Comparison of ENCODE assay signal across 8 mouse cellular contexts in genomic region chr10:31609066-31609961, GRCm38 (mm10). TPM values are rescaled to one million over a fixed set of nuclear protein-coding genes. Genes with fewer than 3 reads are reported as not detected.
DNase-seq lines count a peak whose midpoint lies in the region; ATAC-seq lines count a peak whose summit lies in the region.

Rnf217 (minus strand) TSS chr10:31609184.

- no peaks in the 10 kb centered on the region for H3K9me3 ChIP-seq in embryonic facial prominence, embryonic 15.5 days (replicated peaks)
- H3K9me3 ChIP-seq in heart, embryonic 11.5 days (replicated peaks; ENCODE audit: control insufficient read depth, low read length) = no peaks in the 10 kb centered on the region
- no peaks in the 10 kb centered on the region for H3K9me3 ChIP-seq in kidney, embryonic 15.5 days (replicated peaks)
- H3K9me3 ChIP-seq in limb, embryonic 15.5 days = no peaks in the 10 kb centered on the region
- H3K9me3 ChIP-seq in midbrain, embryonic 14.5 days (ENCODE audit: control insufficient read depth, low read length) = no peaks in the 10 kb centered on the region

- peaks cover 30% of the 10 kb centered on the region for H3K4me1 ChIP-seq in embryonic facial prominence, embryonic 15.5 days
- H3K4me1 ChIP-seq in heart, embryonic 11.5 days (ENCODE audit: control insufficient read depth, insufficient read depth, low read length) = 0 out of 2 replicates have a peak, but pooled peaks cover 9% of the 10 kb centered on the region
- H3K4me1 ChIP-seq in kidney, embryonic 15.5 days = peaks cover 30% of the 10 kb centered on the region
- H3K4me1 ChIP-seq in limb, embryonic 15.5 days = peaks cover 31% of the 10 kb centered on the region
- peaks cover 30% of the 10 kb centered on the region for H3K4me1 ChIP-seq in midbrain, embryonic 14.5 days (ENCODE audit: control insufficient read depth, insufficient read depth, low read length)

- no peaks in the 10 kb centered on the region for H3K36me3 ChIP-seq in embryonic facial prominence, embryonic 15.5 days
- H3K36me3 ChIP-seq in heart, embryonic 11.5 days (ENCODE audit: control insufficient read depth, insufficient read depth, low read length) = no peaks in the 10 kb centered on the region
- H3K36me3 ChIP-seq in kidney, embryonic 15.5 days = no peaks in the 10 kb centered on the region
- H3K36me3 ChIP-seq in limb, embryonic 15.5 days = no peaks in the 10 kb centered on the region
- H3K36me3 ChIP-seq in midbrain, embryonic 14.5 days (ENCODE audit: control insufficient read depth, insufficient read depth, low read length) = no peaks in the 10 kb centered on the region

- H3K27ac ChIP-seq in embryonic facial prominence, embryonic 15.5 days (replicated peaks) = peak within 1 kb of the TSS; percentile 86
- H3K27ac ChIP-seq in heart, embryonic 11.5 days (ENCODE audit: low read depth, low read length) = peak within 1 kb of the TSS; percentile 82
- peak within 1 kb of the TSS; percentile 78 for H3K27ac ChIP-seq in kidney, embryonic 15.5 days
- peak within 1 kb of the TSS; percentile 88 for H3K27ac ChIP-seq in limb, embryonic 15.5 days
- peak within 1 kb of the TSS; percentile 85 for H3K27ac ChIP-seq in midbrain, embryonic 14.5 days (replicated peaks; ENCODE audit: low read depth, low read length)

- H3K4me2 ChIP-seq in embryonic facial prominence, embryonic 15.5 days (replicated peaks) = peak within 1 kb of the TSS; percentile 76
- H3K4me2 ChIP-seq in heart, embryonic 11.5 days = peak within 1 kb of the TSS; percentile 87
- peak within 1 kb of the TSS; percentile 84 for H3K4me2 ChIP-seq in kidney, embryonic 15.5 days
- H3K4me2 ChIP-seq in limb, embryonic 15.5 days = peak within 1 kb of the TSS; percentile 79
- H3K4me2 ChIP-seq in midbrain, embryonic 14.5 days (ENCODE audit: low read length) = peak within 1 kb of the TSS; percentile 58

- no peaks in the 10 kb centered on the region for H3K27me3 ChIP-seq in embryonic facial prominence, embryonic 15.5 days
- H3K27me3 ChIP-seq in heart, embryonic 11.5 days (ENCODE audit: control insufficient read depth, insufficient read depth, low read length) = no peaks in the 10 kb centered on the region
- no peaks in the 10 kb centered on the region for H3K27me3 ChIP-seq in kidney, embryonic 15.5 days
- no peaks in the 10 kb centered on the region for H3K27me3 ChIP-seq in limb, embryonic 15.5 days
- no peaks in the 10 kb centered on the region for H3K27me3 ChIP-seq in midbrain, embryonic 14.5 days (ENCODE audit: control insufficient read depth, insufficient read depth, low read length)

- peak within 1 kb of the TSS; percentile 62 for H3K4me3 ChIP-seq in embryonic facial prominence, embryonic 15.5 days (replicated peaks)
- H3K4me3 ChIP-seq in heart, embryonic 11.5 days (ENCODE audit: low read depth, low read length) = peak within 1 kb of the TSS; percentile 86
- H3K4me3 ChIP-seq in kidney, embryonic 15.5 days (replicated peaks) = peak within 1 kb of the TSS; percentile 85
- peak within 1 kb of the TSS; percentile 84 for H3K4me3 ChIP-seq in limb, embryonic 15.5 days
- H3K4me3 ChIP-seq in midbrain, embryonic 14.5 days (replicated peaks; ENCODE audit: low read depth, low read length) = peak within 1 kb of the TSS; percentile 84

- ATAC-seq in embryonic facial prominence, embryonic 15.5 days (ENCODE audit: insufficient number of reproducible peaks, low FRiP score, low TSS enrichment, low read depth) = peak; percentile 80
- ATAC-seq in heart, embryonic 11.5 days (replicated peaks; ENCODE audit: insufficient number of reproducible peaks, low FRiP score, low TSS enrichment) = peak; percentile 76
- peak; percentile 89 for ATAC-seq in kidney, embryonic 15.5 days (replicated peaks; ENCODE audit: low FRiP score)
- peak; percentile 83 for ATAC-seq in limb, embryonic 15.5 days (ENCODE audit: insufficient number of reproducible peaks, low FRiP score, low TSS enrichment, low read depth)
- peak; percentile 81 for ATAC-seq in midbrain, embryonic 14.5 days (ENCODE audit: low FRiP score, low TSS enrichment)

- WGBS in embryonic facial prominence, embryonic 15.5 days = under 1% methylated on average over 95 of the region's 106 CpGs
- 0% methylated on average over 76 of the region's 106 CpGs for WGBS in heart, embryonic 11.5 days (ENCODE audit: insufficient replicate concordance)
- under 1% methylated on average over 93 of the region's 106 CpGs for WGBS in kidney, embryonic 15.5 days
- WGBS in limb, embryonic 15.5 days = under 1% methylated on average over 92 of the region's 106 CpGs
- under 1% methylated on average over 92 of the region's 106 CpGs for WGBS in midbrain, embryonic 14.5 days

- peak within 1 kb of the TSS; percentile 73 for H3K9ac ChIP-seq in embryonic facial prominence, embryonic 15.5 days
- peak within 1 kb of the TSS; percentile 96 for H3K9ac ChIP-seq in heart, embryonic 11.5 days (ENCODE audit: low read depth, low read length)
- peak within 1 kb of the TSS; percentile 89 for H3K9ac ChIP-seq in kidney, embryonic 15.5 days
- H3K9ac ChIP-seq in limb, embryonic 15.5 days = peak within 1 kb of the TSS; percentile 97
- H3K9ac ChIP-seq in midbrain, embryonic 14.5 days (replicated peaks; ENCODE audit: low read length) = peak within 1 kb of the TSS; percentile 95

- DNase-seq in spleen, adult 18-20 months = peak; percentile 6 to 15
- DNase-seq in spleen, adult 12 weeks (ENCODE audit: low spot score) = no peak
- DNase-seq in midbrain, embryonic 14.5 days = peak; percentile 82
- DNase-seq in spleen, postnatal 10 days (ENCODE audit: low spot score in 2 of 2) = peak; percentile 10 to 22

RNA-seq across cellular contexts. Expression of gene Rnf217, which starts in this region (rescaled TPM):
- 1.9 and 2.2 TPM in 2 replicates for polyA plus RNA-seq in embryonic facial prominence, embryonic 15.5 days (2015; fragmentation: Nextera tagmentation; extraction: Ambion mirVana)
- 1.3 and 1.6 TPM in 2 replicates for polyA plus RNA-seq in heart, embryonic 11.5 days (2014; fragmentation: Nextera tagmentation; extraction: Ambion mirVana)
- 1.3 and 1.5 TPM in 2 replicates for polyA plus RNA-seq in kidney, embryonic 15.5 days (2015; fragmentation: Nextera tagmentation; extraction: Ambion mirVana)
- 1.9 and 2.1 TPM in 2 replicates for polyA plus RNA-seq in limb, embryonic 15.5 days (2015; fragmentation: Nextera tagmentation; extraction: Ambion mirVana)
- polyA plus RNA-seq in midbrain, embryonic 14.5 days (2014; fragmentation: Nextera tagmentation; extraction: Ambion mirVana) = 2.9 and 3.1 TPM in 2 replicates
